Mouse (Mus musculus) gastrocnemius, postnatal 10 days (tissue): ENCODE measurements around the gene Ncam1. TPM values are rescaled to one million over a fixed set of nuclear protein-coding genes. Genes with fewer than 3 reads are reported as not detected.

Source experiments
- DNase-seq: peaks from one replicate; pipeline ENCODE4 v3.0.0; 2021; ENCODE audit warnings: mixed read lengths
- total RNA-seq, 2 experiments: library from RNA; stranded (reverse); gene quantifications; 2 replicates each; pipeline ENCODE4 v1.2.3; 2021

Gene Ncam1
- total RNA-seq, 2 experiments from 2014 or later, result 67.7 to 74.1 TPM

DNA sequence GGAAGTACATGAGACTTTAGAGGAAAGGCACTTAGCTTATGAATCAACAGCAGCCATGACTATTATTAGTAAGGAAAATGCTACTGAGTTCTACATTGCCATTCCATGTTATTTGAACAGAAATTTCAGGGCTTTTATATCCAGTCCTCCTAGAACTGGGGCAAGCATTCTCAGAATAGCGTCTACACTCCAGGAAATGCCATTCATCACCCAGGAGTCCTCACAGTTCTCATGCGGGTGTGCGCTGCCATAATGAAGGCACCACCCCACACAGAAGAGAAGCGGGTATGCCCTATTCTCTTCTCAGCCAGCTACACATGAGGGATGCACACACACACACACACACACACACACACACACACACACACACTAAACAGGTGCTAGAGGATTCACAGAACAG, 43.5 kb downstream of the Ncam1 start:
- DNase-seq, result no peak

- no peak for DNase-seq
These were observed 47.3 kb downstream of the Ncam1 start for GRCm38 (mm10) chr9:49751466-49751865.

DNA sequence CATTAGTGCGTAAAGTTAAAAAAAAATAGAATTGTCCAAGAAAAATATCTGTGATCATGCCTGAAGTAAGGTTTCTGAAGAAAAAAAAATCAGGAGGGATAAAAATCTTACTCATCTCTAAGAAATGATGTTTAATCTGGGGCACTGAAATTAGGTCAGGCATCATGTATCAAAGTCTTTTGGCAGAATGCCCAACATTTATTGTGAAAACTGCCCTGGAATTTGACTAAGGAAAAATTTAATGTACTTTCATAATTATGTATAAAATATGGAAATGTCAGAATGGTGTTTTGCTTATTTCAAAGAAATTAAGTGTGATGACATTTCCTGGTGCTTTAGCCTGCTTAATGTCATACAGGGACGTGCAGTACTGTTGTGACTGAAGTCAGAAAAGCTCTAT, 52.5 kb downstream of the Ncam1 start:
- DNase-seq, result no peak

DNA sequence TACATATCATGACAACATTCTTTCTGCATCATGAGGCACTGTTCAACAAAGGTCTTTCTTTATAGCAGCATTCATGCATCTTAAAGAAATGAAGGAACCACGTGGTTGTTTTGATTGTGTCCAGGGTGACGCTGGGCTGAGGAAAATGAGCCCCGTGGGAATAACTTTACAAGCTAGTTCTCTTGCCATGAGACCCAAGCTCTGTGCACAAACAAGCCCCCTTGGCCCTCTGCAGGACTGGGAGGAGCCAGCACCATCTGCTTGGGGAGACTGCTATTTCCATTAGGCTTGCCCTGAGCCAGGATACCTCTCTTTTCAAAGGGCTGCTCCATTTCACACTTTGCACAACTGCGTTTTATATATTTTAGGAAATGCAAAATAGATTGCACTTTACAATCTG, 53.0 kb downstream of the Ncam1 start:
- DNase-seq, result no peak

DNA sequence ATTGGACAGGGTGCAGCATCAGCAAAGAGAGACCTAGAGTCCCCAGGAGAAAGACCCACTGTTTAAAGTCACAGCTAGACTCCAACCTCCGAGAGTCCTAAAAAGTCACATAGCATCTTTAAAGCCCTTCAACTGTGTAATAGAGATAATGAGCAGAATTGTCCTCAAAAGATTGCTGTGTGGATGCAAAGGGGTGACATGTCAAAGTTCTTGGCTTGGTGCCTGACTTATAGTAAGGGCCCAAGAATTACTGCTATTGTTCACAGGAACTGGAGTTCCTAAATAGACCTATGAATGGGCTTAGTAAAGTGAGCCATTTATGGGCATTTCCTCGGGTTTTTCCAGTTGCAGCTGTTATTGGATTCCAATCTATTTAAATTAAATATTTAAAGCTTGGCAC, 54.4 kb downstream of the Ncam1 start:
- DNase-seq, result no peak

DNA sequence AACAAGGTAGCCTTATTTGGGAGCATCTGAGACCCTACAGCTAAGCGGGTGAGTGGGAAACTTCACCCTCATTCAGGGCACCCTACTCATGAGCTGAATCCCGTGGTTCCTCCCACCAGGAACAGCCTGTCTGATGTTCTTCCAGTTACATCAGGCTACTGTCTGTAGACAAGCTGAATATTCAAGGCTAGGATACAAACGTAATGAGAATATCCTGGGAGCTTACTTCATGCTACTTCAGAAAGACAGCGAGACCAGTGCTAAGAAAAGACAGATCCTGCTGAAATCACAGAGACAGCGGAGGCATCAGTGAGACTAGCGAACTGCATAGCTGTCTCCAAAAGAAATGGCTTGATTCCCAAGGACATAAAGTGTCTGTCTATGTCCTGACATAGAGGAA, 58.8 kb downstream of the Ncam1 start:
- DNase-seq, result no peak

- DNase-seq, result no peak
These were observed 60.2 kb downstream of the Ncam1 start for GRCm38 (mm10) chr9:49738546-49738945.

DNA sequence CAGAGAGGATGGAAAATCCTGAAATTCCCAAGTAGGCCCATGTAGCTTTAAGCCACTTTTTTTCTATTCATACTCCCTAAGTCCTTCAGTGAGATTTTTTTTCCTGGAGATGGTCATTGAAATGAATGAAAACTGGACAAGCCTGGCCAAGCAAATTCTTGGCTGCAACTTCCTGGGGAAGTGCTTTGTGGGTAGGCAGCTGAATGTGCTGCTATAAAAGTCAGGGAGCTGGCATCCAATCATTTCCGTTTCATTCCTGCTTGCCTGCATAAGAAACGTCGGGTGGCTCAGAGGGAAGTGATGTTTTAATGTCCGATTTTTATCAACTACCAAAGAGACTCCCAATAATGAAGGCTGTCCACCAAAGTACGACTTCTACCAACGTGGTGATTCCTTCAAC, 61.6 kb downstream of the Ncam1 start:
- no peak for DNase-seq

DNA sequence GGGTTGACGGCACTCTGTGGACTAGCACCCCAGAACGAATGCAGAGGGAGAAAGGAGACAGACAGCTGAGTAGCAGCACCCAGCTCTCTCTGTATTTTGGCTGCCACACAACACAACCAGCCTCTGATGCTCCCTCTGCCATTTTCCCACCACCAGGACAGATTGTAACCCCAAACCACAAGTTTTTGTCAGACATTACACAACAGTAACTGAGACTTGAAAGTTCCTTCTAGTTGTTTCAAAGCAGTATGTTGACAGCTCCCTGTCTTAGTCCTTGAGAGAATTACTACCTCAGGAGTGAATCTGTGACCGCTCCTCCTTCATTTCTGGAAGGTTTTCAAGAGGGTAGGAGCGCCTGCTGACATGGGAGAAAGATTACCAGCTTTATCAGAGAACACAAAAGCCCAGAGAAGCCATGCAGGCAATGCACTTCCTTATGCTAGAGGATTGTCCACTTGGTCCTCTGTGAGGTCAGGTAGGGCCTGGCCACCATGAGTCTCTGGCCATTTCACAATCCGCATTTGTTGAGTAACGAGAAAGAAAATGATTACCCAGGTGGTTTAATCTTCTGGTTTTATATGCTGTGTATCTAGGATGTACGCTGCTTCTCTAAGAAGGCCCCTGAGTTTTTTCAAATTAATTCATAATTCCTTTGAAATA, 64.2 kb downstream of the Ncam1 start:
- no peak for DNase-seq

- DNase-seq, result no peak
These were observed 65.0 kb downstream of the Ncam1 start for GRCm38 (mm10) chr9:49733726-49734125.

GRCm38 (mm10) chr9:49729479-49729878, 69.2 kb downstream of the Ncam1 start:
- no peak for DNase-seq

DNA sequence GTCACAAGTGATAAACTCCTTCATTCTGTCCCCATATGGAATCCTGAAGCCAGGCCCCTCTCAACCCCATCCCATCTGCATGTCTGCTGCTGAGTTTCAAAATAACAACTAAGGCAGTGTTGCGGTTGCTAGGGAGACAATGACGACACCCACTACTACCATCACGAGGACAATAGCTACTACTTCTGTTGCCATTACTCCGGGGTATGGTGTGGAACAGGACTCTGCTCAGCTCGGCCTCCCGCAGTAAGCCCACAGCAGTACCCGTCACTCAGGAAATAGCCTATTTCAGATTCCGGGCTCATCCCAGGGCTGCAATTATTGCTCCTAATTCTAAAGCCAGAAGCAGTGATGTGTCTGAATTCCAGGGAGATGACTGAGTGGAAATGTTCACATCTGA, 70.5 kb downstream of the Ncam1 start:
- DNase-seq, result no peak

DNA sequence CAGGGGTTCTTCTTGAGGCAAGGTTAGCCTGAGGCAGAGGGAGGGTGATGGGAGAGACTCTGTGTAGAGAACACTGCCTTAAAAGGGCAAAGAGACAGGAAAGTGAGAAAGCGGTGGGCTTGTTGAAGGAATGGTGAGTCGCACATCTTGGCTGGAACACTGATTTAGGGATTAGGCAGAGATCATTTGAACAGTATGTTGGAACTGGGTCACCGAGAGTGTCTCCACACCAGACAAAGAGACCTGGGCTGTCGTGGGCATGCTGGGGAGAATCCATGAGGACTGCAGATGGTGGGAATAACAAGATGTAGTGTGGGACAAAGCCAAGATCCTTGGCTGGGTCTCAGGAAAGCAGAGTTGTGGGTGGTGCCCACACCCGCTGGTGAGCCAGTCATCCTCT, 76.0 kb downstream of the Ncam1 start:
- no peak for DNase-seq

DNA sequence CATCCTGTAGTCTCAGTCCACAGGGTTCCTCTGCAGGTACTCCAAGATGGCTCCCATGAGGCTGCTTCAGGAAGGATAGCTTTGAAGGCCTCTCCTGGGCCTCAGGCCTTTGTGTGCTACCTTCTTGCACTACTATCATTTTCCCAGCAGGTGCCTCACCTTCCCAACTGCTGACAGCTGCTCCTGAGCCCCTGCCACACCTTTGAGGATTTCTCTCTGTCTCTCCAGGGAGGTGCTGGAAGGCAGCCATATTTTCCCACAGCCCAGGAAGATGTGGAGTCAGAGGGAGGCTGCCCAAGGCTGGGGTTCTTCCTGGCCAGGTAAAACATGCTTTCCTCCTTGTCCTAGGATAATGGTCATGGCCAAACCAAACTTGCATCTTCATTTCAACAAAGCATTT, 83.6 kb downstream of the Ncam1 start:
- DNase-seq, result no peak

GRCm38 (mm10) chr9:49714091-49714490, 84.6 kb downstream of the Ncam1 start:
- no peak for DNase-seq

DNA sequence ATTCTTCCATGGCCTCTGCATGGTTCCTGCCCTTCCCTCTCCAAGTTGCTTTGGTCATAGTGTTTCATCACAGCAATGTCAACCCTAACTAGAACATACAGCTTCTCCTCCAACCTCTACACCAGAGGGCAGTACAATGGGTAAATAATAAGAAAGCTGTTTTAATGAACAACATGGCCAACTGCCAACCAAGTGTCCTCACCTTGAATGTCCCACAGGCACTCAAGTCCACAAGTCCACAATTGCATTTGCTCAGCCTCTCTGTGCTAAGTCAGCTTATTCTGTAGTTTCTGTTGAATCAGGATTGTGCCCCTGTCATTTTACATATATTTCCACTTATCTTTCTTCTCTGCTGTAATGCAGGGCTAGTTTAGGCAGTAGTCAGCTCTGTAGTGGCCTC, 91.1 kb downstream of the Ncam1 start:
- DNase-seq, result no peak

- DNase-seq, result no peak
These were observed 94.3 kb downstream of the Ncam1 start for GRCm38 (mm10) chr9:49704196-49704967.

GRCm38 (mm10) chr9:49695371-49695770, 103.4 kb downstream of the Ncam1 start:
- DNase-seq, result no peak

GRCm38 (mm10) chr9:49692791-49693190, 105.9 kb downstream of the Ncam1 start:
- no peak for DNase-seq

DNA sequence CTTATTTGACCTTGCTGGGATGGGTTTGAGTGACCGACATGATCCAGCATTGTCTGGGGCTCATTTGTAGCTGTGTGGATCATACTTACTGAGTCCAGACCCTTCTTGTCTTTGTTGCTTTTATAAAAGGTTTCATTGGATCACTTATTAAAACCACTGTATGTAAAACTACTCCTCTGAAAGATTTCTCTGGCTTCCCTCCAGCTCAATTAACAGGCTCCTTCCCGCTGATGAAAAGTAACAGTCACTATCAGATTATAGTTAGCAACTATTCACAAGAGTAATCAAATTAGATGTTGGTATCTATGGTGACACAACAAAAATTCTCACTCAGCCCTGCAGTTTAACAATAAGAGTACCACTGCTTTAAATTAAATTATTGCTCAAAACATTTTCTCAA, 107.4 kb downstream of the Ncam1 start:
- no peak for DNase-seq

GRCm38 (mm10) chr9:49683566-49684273, 115.0 kb downstream of the Ncam1 start:
- DNase-seq, result no peak

- no peak for DNase-seq
These were observed 116.8 kb downstream of the Ncam1 start for GRCm38 (mm10) chr9:49681848-49682469.

DNA sequence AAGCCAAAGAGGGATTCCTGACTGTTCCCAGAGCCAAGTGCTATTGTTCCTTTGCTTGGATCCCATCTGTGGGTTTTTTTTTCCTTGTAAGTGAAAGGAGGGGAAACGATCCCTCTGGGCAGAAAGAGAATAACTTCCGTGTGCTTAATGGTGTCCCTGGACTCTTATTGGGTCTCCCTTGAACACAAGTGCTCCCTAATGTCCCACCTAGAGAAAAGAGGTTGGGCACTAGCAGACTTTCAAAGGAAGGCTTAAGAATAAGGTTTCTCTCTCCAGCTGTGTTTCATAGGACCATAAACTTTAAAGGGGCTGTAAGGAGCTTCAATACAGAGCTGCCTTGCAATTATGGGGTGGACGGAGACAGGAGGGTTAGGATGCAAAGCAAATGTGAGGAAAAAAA, 119.5 kb downstream of the Ncam1 start:
- DNase-seq, result no peak
